Mouse (Mus musculus): Measurements from ENCODE around the gene Ypel3. TPM values are rescaled to one million over a fixed set of nuclear protein-coding genes. Genes with fewer than 3 reads are reported as not detected.

Ypel3 gene
- polyA plus RNA-seq, 1 experiment from 2014 or later, result 201 TPM

DNA sequence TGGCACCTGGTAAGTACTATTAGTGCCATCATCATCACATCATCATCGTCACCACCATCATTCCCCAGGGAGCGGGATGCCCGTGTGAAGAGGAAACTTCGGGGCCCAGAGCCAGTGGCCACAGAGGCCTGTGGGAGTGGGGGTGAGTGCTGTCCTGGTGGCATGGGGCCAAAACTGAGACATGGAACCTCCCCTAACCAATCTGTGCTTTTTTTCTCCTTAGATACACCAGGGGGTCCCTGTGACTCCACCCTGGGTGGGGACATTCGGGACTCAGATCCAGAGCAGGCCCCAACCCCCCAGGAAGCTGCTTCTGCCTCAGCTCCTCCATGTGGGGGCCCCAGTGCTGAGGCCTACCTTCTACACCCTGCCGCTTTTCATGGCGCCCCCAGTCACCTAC is 7.7 kb downstream of the Ypel3 start:
- H3K27ac ChIP-seq, result no peak overlapping the region
- no peak overlapping the region for H3K4me3 ChIP-seq
- no peak overlapping the region for H3K9ac ChIP-seq
- no peak overlapping the region for H3K4me2 ChIP-seq
- H3K36me3 ChIP-seq (replicated peaks), result peaks cover 47% of the 10 kb centered on the region
- no peaks in the 10 kb centered on the region for H3K27me3 ChIP-seq (replicated peaks)
- no peak for ATAC-seq (replicated peaks)
- no peaks in the 10 kb centered on the region for H3K9me3 ChIP-seq
- H3K4me1 ChIP-seq, result peaks cover 20% of the 10 kb centered on the region
- WGBS, result 94% methylated on average over 7 of the region's 7 CpGs

DNA sequence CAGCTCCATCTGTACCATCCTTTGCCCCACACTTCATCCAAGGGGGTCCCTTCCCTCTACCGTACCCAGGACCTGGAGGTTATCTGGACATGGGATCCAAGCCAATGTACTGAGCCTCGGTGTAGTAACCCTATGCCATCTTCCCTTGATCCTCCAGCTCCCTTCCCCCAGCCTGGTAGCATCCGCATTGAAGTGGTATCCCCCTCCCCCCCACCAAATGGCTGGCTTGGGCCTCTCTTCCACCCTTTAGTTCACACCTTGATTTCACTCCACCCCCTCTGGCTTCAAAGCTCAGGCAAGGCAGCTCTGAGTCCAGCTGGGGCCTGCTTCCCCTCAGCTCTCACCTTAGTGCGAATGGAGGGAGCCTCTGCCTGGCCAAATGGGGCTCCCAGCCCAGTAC is 8.3 kb downstream of the Ypel3 start:
- no peak for ATAC-seq (replicated peaks)

DNA sequence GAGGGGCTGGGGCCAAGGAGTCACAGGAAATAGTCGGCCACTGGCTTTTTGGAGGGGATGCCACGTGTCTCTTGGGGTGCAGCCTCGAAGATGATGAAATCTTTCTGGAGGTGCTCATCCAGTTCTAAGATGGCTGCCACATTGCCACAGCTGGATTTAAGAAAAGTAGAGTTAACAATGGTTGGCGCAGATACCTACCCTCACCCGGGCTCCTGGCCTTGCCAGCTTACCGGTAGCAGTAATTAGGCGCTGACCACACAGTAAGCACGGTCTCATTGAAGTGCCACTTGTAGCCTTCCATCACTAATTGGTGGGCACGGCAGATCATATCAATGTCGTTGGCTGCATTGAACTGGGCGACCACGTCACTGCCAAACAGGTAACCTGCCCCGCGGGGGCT is 9.4 kb downstream of the Ypel3 start:
- 94% methylated on average over 14 of the region's 14 CpGs for WGBS
- ATAC-seq (replicated peaks), result no peak
- Histone ChIP-seq H3K9ac (no peak overlapping the region), H3K36me3 (replicated peaks) (peaks cover 52% of the 10 kb centered on the region), H3K4me2 (no peak overlapping the region), H3K4me3 (no peak overlapping the region), H3K27ac (no peak overlapping the region), H3K4me1 (peaks cover 19% of the 10 kb centered on the region), H3K9me3 (no peaks in the 10 kb centered on the region), H3K27me3 (replicated peaks) (no peaks in the 10 kb centered on the region)

More for the DNA sequence above, 8.3 kb downstream of the Ypel3 start:
- Histone ChIP-seq H3K9me3 (no peaks in the 10 kb centered on the region), H3K27me3 (replicated peaks) (no peaks in the 10 kb centered on the region), H3K4me3 (no peak overlapping the region), H3K4me2 (no peak overlapping the region), H3K9ac (no peak overlapping the region), H3K27ac (no peak overlapping the region), H3K4me1 (peaks cover 17% of the 10 kb centered on the region), H3K36me3 (replicated peaks) (peaks cover 52% of the 10 kb centered on the region)
- WGBS, result 93% methylated on average over 4 of the region's 4 CpGs

DNA sequence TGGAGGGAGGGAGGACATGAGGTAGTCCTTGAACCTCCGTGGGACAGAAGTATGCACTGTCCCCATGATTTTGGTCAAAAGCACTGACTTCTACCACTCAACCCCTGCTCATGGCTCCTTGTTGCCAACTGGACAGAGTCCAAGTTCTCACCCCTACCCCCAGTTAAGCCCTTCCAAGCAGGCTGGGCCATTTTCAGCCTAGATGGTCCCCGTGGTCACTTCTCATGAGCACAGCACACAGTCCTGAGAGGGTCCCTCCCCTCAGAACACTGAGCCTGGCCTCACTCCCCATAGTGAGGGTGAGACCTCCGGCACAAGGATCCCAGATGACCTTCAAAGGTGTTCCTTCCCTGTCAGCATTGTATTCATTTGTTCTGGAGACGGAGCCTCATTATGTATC is 12.4 kb downstream of the Ypel3 start:
- no peak for ATAC-seq (replicated peaks)
- H3K36me3 ChIP-seq (replicated peaks), result peaks cover 52% of the 10 kb centered on the region

DNA sequence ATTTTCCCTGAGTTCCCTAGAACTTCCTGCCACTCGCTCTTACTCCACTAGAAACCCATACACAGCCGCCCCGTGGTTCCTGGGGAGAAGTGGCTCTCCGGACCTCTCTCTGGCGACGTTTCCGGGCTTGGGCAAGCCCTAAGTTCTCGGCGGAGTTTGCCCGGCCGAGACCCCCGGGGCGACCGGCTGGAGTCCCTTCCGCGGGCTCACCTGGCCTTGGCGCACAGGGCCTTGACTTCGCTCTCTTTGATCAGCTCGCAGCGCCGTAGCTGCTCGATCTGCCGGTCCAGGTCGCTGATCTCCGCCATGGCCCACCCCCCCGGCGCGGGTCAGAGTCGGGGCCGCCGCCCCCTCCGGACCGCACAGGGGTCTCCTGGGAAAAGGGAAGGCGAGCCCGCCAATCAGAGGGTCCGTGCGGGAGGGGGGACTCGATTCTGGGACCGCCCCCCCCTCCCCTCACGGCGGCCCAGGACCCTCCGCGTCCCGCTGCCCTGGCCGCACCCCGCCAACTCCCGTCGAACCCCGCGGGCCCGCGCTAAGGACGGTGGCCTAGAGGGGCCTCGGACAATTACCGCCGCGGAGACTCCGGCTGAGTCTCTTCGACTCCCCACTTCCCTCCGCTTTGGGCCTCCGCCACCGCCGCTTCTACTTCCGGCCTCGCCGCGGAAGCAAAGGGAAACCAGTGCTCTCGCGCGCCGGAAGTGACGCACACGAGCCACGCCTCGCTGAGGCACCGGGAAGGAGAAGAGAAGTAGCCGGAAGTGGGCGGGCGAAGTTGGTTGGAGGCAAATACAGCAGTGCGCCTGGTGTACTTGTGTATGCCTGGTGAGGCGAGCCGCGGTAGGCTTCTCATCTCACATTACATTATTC is 15.3 kb downstream of the Ypel3 start, which contains the start of gene Ppp4c:
Gene Ppp4c (minus strand): TSS at position 646 of the 870 bp plus-strand sequence.
- Histone ChIP-seq H3K9ac (peak within 1 kb of the TSS; percentile 88), H3K4me3 (peak within 1 kb of the TSS; percentile 84), H3K36me3 (replicated peaks) (peaks cover 40% of the 10 kb centered on the region), H3K27me3 (replicated peaks) (no peaks in the 10 kb centered on the region), H3K4me2 (peak within 1 kb of the TSS; percentile 90), H3K27ac (peak within 1 kb of the TSS; percentile 95), H3K4me1 (peaks cover 39% of the 10 kb centered on the region), H3K9me3 (no peaks in the 10 kb centered on the region)
- WGBS, result under 1% methylated on average over 79 of the region's 83 CpGs
- ATAC-seq (replicated peaks), result peak; percentile 93

More for the DNA sequence above, 12.4 kb downstream of the Ypel3 start:
- H3K27me3 ChIP-seq (replicated peaks), result no peaks in the 10 kb centered on the region
- no peak overlapping the region for H3K4me2 ChIP-seq
- H3K27ac ChIP-seq, result no peak overlapping the region
- no peak overlapping the region for H3K9ac ChIP-seq
- peaks cover 26% of the 10 kb centered on the region for H3K4me1 ChIP-seq
- H3K4me3 ChIP-seq, result no peak overlapping the region
- 91% methylated on average over 4 of the region's 4 CpGs for WGBS
- no peaks in the 10 kb centered on the region for H3K9me3 ChIP-seq

DNA sequence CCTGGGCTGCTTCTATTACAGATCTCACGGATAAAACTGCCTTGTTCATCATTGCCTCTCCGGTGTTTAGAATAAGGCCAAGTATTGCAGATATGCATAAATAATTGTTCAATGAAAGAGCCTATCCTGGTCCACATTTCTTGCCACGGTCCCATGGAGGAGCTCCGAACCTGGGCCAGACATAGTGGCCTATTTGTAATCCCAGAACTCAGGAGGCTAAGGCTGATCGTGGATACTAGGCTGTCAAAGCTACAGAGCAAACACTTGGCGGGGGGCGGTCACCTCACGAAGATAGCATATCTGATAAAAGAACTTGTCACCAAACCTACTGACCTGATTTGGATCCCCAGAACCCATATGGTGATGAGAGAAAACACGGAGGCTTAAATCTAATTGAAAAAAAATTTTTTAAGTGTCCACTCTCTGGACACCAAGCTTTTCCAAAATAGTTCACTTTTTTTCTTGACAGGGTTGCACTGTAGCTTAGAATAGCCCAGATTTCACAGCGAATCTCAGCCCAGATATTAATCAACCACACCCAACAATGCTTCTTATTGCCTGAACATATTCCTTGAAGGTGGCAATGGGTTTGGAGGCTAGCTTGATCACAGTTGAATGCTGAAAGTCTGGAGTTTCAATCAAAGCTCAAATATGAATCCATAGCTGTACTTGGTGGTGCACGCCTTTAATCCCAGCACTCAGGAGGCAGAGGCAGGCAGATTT is 16.1 kb downstream of the Ypel3 start:
- Histone ChIP-seq H3K27ac (peak overlapping the region; percentile 95), H3K4me3 (peak overlapping the region; percentile 84), H3K27me3 (replicated peaks) (no peaks in the 10 kb centered on the region), H3K4me2 (peak overlapping the region; percentile 90), H3K36me3 (replicated peaks) (peaks cover 32% of the 10 kb centered on the region), H3K4me1 (peaks cover 47% of the 10 kb centered on the region), H3K9me3 (no peaks in the 10 kb centered on the region), H3K9ac (peak overlapping the region; percentile 88)
- WGBS, result 27% methylated on average over 11 of the region's 11 CpGs
- ATAC-seq (replicated peaks), result peak; percentile 55

DNA sequence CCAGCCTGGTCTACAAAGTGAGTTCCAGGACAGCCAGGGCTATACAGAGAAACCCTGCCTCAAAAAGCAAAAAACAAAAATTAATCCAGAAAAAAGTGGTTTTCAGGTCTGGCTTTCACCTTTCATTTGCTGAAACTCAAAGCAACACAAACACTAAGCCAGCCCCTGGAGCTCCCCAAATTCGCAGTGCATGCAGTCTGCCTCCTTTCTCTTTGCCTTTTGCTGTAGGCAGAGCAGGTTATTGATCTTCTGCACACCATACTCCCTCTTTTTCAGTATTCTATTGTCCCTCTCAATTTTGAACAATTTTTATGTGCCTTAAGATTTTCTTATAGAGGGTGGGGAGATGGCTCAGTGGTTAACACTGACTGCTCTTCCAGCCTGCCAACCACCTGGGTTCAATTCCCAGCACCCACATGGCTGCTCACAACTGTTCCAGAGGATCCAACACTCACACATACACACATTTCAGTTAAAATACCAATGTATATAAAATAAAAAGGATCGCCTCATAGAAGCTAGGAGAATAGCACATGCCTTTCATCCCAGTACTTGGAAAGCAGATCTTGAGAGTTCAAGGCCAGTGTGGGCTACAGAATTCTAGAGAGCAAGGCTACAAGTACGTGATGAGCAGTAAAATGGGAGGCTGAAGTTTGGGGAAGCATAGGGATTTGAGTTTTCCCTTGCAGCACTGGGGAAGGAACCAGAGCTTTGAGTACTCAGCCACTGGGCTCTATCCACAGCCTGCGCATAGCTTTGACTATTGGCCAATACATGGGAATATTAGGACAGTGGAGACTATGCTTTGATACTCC is 16.9 kb downstream of the Ypel3 start:
- Histone ChIP-seq H3K4me3 (no peak overlapping the region), H3K9ac (no peak overlapping the region), H3K4me1 (peaks cover 52% of the 10 kb centered on the region), H3K4me2 (no peak overlapping the region), H3K36me3 (replicated peaks) (peaks cover 24% of the 10 kb centered on the region), H3K27ac (no peak overlapping the region), H3K9me3 (no peaks in the 10 kb centered on the region), H3K27me3 (replicated peaks) (no peaks in the 10 kb centered on the region)
- WGBS, result 74% methylated on average over 4 of the region's 4 CpGs
- no peak for ATAC-seq (replicated peaks)

DNA sequence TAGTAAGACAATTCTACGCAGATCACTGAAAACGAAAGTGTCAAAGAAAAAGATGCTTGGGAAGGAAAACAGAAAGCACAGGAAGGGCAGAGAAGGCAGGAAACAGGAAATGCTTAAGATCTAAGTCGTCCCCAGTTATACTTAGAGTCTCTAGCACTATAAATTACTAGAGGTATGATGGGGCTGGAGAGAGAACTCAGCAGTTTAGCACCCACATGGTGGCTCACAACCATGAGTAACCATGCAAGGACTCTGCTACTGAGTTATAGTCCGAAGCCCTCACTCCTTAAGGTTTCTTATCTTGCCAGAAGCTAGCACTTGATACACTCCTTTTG is 17.5 kb downstream of the Ypel3 start:
- no peaks in the 10 kb centered on the region for H3K9me3 ChIP-seq
- WGBS, result 78% methylated on average over 4 of the region's 4 CpGs
- H3K4me1 ChIP-seq, result peaks cover 52% of the 10 kb centered on the region
- no peak overlapping the region for H3K4me3 ChIP-seq
- H3K36me3 ChIP-seq (replicated peaks), result peaks cover 21% of the 10 kb centered on the region
- no peaks in the 10 kb centered on the region for H3K27me3 ChIP-seq (replicated peaks)
- no peak overlapping the region for H3K27ac ChIP-seq
- H3K4me2 ChIP-seq, result no peak overlapping the region
- no peak for ATAC-seq (replicated peaks)
- no peak overlapping the region for H3K9ac ChIP-seq

DNA sequence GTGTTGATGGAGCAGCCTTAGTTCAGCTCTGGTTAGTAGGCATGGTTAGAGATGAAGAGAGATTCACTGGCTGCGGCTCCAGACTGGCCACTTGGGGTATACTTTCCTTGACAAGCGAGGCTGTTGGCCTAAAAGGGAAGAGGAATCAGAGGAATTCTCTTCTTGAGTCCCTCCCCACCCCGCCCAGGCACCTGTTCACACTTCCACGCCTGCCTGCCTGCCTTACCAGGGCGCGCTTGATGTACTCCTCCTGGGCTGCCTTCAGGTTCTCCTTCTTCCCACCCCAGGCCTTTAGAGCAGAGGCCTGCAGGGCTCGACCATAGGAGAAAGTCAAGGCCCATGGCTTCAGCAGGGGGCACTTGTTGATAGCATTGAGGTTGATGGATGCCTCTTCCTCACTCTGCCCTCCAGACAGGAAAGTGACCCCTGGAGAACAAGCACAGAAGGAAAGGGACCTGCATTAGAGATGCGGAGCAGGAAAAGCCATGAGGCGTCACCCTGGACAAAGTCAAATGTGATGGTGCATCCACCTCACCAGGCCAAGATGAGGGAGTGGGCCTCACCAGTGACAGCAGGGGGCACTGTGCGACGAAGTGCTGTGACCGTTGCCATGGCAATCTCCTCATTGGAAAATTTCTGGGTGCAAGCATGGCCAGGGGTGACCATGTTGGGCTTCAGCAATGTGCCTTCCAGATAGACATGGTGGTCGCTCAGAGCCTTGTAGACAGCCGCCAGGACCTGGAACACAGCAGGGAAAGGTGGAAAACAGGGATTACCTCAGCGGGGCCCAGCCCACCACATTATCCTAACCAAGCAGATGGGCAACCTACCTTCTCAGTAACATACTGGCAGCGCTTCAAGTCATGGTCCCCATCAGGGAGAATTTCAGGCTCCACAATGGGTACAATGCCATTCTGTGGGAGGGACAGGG is 18.9 kb downstream of the Ypel3 start:
- Histone ChIP-seq H3K36me3 (replicated peaks) (peaks cover 13% of the 10 kb centered on the region), H3K4me1 (peaks cover 54% of the 10 kb centered on the region), H3K27ac (no peak overlapping the region), H3K9ac (no peak overlapping the region), H3K4me2 (no peak overlapping the region), H3K9me3 (no peaks in the 10 kb centered on the region), H3K4me3 (no peak overlapping the region), H3K27me3 (replicated peaks) (no peaks in the 10 kb centered on the region)
- ATAC-seq (replicated peaks), result no peak
- 81% methylated on average over 16 of the region's 16 CpGs for WGBS

DNA sequence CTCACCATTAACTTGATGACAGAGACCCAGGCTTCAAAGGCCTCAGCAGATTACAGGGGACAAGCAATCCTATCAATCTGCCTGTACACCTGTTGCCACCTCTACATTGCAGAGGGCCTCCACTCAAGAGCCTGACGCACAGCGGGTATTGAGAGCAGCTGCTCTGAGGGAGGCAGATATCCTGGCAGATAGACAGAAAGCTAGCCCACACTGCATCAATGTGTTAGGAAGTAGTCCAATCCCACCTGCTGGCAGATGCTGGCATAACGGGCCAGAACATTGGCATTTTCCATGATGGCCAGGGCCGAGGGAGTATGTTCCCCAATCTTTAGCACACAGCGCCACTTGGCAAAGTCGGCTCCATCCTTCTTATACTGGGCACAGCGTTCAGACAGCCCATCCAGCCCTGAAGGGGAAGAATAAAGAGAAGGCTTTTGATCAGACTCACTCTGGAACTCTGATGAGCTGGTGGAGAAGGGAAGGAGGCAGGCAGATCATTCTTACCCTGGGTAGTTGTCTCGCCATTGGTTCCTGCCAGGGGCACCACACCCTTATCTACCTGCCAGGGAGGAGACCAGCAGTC is 19.7 kb downstream of the Ypel3 start:
- WGBS, result 78% methylated on average over 8 of the region's 8 CpGs
- no peaks in the 10 kb centered on the region for H3K27me3 ChIP-seq (replicated peaks)
- 0 out of 2 replicates have a peak overlapping the region, but pooled peaks have one; percentile 70 for H3K9ac ChIP-seq
- no peak for ATAC-seq (replicated peaks)
- no peak overlapping the region for H3K27ac ChIP-seq
- H3K4me1 ChIP-seq, result peaks cover 47% of the 10 kb centered on the region
- no peak overlapping the region for H3K4me2 ChIP-seq
- no peak overlapping the region for H3K4me3 ChIP-seq
- no peaks in the 10 kb centered on the region for H3K9me3 ChIP-seq
- peaks cover 13% of the 10 kb centered on the region for H3K36me3 ChIP-seq (replicated peaks)

All from midbrain, embryonic 15.5 days (tissue).